ENCODE assay signal across 7 mouse cellular contexts in genomic region chr2:30769187-30769586, GRCm38 (mm10). TPM values are rescaled to one million over a fixed set of nuclear protein-coding genes. Genes with fewer than 3 reads are reported as not detected.
DNase-seq lines count a peak whose midpoint lies in the region; ATAC-seq and TF ChIP-seq lines count a peak whose summit lies in the region.

No protein-coding gene starts in this region.

- H3K36me3 ChIP-seq in intestine, postnatal 0 days (ENCODE audit: control insufficient read depth, insufficient read depth) = no peaks in the 10 kb centered on the region
- no peaks in the 10 kb centered on the region for H3K36me3 ChIP-seq in intestine, embryonic 16.5 days (ENCODE audit: control insufficient read depth, insufficient read depth, low read length)
- H3K36me3 ChIP-seq in G1E (replicated peaks) = peaks cover 2% of the 10 kb centered on the region
- no peaks in the 10 kb centered on the region for H3K36me3 ChIP-seq in limb, embryonic 15.5 days

- no peak overlapping the region for H3K4me2 ChIP-seq in intestine, postnatal 0 days (replicated peaks; ENCODE audit: low read depth)
- H3K4me2 ChIP-seq in intestine, embryonic 16.5 days (ENCODE audit: low read depth, low read length) = no peak overlapping the region
- H3K4me2 ChIP-seq in limb, embryonic 15.5 days = no peak overlapping the region

- 60% methylated on average over 6 of the region's 6 CpGs for WGBS in intestine, postnatal 0 days
- WGBS in intestine, embryonic 16.5 days = 48% methylated on average over 6 of the region's 6 CpGs
- WGBS in limb, embryonic 15.5 days = 61% methylated on average over 6 of the region's 6 CpGs

- H3K9ac ChIP-seq in intestine, postnatal 0 days (ENCODE audit: low read depth, low read length) = no peak overlapping the region
- H3K9ac ChIP-seq in intestine, embryonic 16.5 days (ENCODE audit: low read depth, low read length) = no peak overlapping the region
- H3K9ac ChIP-seq in limb, embryonic 15.5 days = no peak overlapping the region

- H3K4me3 ChIP-seq in intestine, postnatal 0 days (ENCODE audit: low read depth, low read length) = no peak overlapping the region
- no peak overlapping the region for H3K4me3 ChIP-seq in intestine, embryonic 16.5 days (ENCODE audit: low read length)
- H3K4me3 ChIP-seq in G1E (ENCODE audit: low read depth, low read length) = no peak overlapping the region; the same call in 1 of the 2 replicates
- no peak overlapping the region for H3K4me3 ChIP-seq in limb, embryonic 15.5 days

- DNase-seq in A20 (ENCODE audit: low read depth, low spot score) (peak; percentile 54), G1E (ENCODE audit: low spot score) (peak; percentile 73)
- DNase-seq in left cerebral cortex, adult 18-20 months (ENCODE audit: low spot score in 2 of 2) = no peak

- H3K4me1 ChIP-seq in intestine, postnatal 0 days (replicated peaks; ENCODE audit: control insufficient read depth, insufficient read depth, low read length) = peaks cover 5% of the 10 kb centered on the region; the same call in 1 of the 2 replicates
- peaks cover 16% of the 10 kb centered on the region for H3K4me1 ChIP-seq in intestine, embryonic 16.5 days (ENCODE audit: control insufficient read depth, insufficient read depth, low read length)
- peaks cover 75% of the 10 kb centered on the region for H3K4me1 ChIP-seq in G1E (ENCODE audit: insufficient read depth, low read depth, low read length)
- peaks cover 25% of the 10 kb centered on the region for H3K4me1 ChIP-seq in limb, embryonic 15.5 days

- ATAC-seq in intestine, postnatal 0 days = no peak
- no peak for ATAC-seq in intestine, embryonic 16.5 days
- ATAC-seq in G1E (ENCODE audit: extremely low read depth, insufficient number of reproducible peaks, low FRiP score, poor library complexity, severe bottlenecking) = no peak
- ATAC-seq in limb, embryonic 15.5 days (ENCODE audit: insufficient number of reproducible peaks, low FRiP score, low TSS enrichment, low read depth) = no peak
- ATAC-seq in megakaryocyte-erythroid progenitor cell, adult 5-6 weeks (replicated peaks; ENCODE audit: low FRiP score, low TSS enrichment, poor library complexity, severe bottlenecking) = no peak; the same call in 1 of the 2 replicates

- H3K27ac ChIP-seq in intestine, postnatal 0 days (ENCODE audit: low read depth, low read length) = no peak overlapping the region
- H3K27ac ChIP-seq in intestine, embryonic 16.5 days (ENCODE audit: low read length) = no peak overlapping the region
- 0 out of 2 replicates have a peak overlapping the region, but pooled peaks have one; percentile 7 for H3K27ac ChIP-seq in limb, embryonic 15.5 days

- H3K9me3 ChIP-seq in intestine, postnatal 0 days (ENCODE audit: control insufficient read depth) = no peaks in the 10 kb centered on the region
- H3K9me3 ChIP-seq in intestine, embryonic 16.5 days (ENCODE audit: control insufficient read depth, low read length) = 0 out of 2 replicates have a peak, but pooled peaks cover 5% of the 10 kb centered on the region
- peaks cover 5% of the 10 kb centered on the region for H3K9me3 ChIP-seq in G1E (replicated peaks)
- H3K9me3 ChIP-seq in limb, embryonic 15.5 days = no peaks in the 10 kb centered on the region

- TF ChIP-seq CTCF in intestine, postnatal 0 days (IDR thresholded peaks at IDR 0.05; ENCODE audit: low read depth) = peak; percentile 58
- TF ChIP-seq CTCF in G1E (IDR thresholded peaks at IDR 0.05; ENCODE audit: low read depth, low read length) = no peak

- H3K27me3 ChIP-seq in intestine, postnatal 0 days (replicated peaks; ENCODE audit: control insufficient read depth, insufficient read depth, low read length) = no peaks in the 10 kb centered on the region
- no peaks in the 10 kb centered on the region for H3K27me3 ChIP-seq in intestine, embryonic 16.5 days (replicated peaks; ENCODE audit: control insufficient read depth, insufficient read depth, low read length)
- H3K27me3 ChIP-seq in G1E (ENCODE audit: insufficient read depth, low read length) = peaks cover 21% of the 10 kb centered on the region
- H3K27me3 ChIP-seq in limb, embryonic 15.5 days = no peaks in the 10 kb centered on the region

RNA-seq across cellular contexts. Expression of gene 1700001O22Rik, which starts 34.3 kb away (rescaled TPM):
- polyA plus RNA-seq in intestine, postnatal 0 days (2015; fragmentation: Nextera tagmentation; extraction: Ambion mirVana) = 0.58 and 0.60 TPM in 2 replicates
- 0.99 and 1.2 TPM in 2 replicates for polyA plus RNA-seq in intestine, embryonic 16.5 days (2015; fragmentation: Nextera tagmentation; extraction: Ambion mirVana)
- total RNA-seq in G1E (2014; fragmentation: Nextera tagmentation) (not detected in 2 replicates), G1E (2017) (0.29 and 0.33 TPM in 2 replicates)
- polyA plus RNA-seq in G1E (2012) = not detected in 2 replicates
- polyA plus RNA-seq in limb, embryonic 15.5 days (2015; fragmentation: Nextera tagmentation; extraction: Ambion mirVana) = 2.4 and 3.1 TPM in 2 replicates
- total RNA-seq in megakaryocyte-erythroid progenitor cell, adult 5-6 weeks (2014; fragmentation: Nextera tagmentation) = 0.54 and 1.2 TPM in 2 replicates
- total RNA-seq in megakaryocyte-erythroid progenitor cell, adult 5-6 weeks (2017) = not detected in 2 replicates
- total RNA-seq in left cerebral cortex, adult 18-20 months (2021) = 1 to 10 TPM; 8.2 to 8.4 TPM

RNA-seq across cellular contexts. Expression of gene Ntmt1, which starts 38.4 kb away (rescaled TPM):
- polyA plus RNA-seq in intestine, postnatal 0 days (2015; fragmentation: Nextera tagmentation; extraction: Ambion mirVana) = 45.3 and 50.5 TPM in 2 replicates
- polyA plus RNA-seq in intestine, embryonic 16.5 days (2015; fragmentation: Nextera tagmentation; extraction: Ambion mirVana) = 76.3 and 87.4 TPM in 2 replicates
- total RNA-seq in G1E (2014; fragmentation: Nextera tagmentation) (27.5 and 29.4 TPM in 2 replicates), G1E (2017) (18.9 and 26.0 TPM in 2 replicates)
- 66.9 and 69.6 TPM in 2 replicates for polyA plus RNA-seq in G1E (2012)
- polyA plus RNA-seq in limb, embryonic 15.5 days (2015; fragmentation: Nextera tagmentation; extraction: Ambion mirVana) = 86.3 and 89.5 TPM in 2 replicates
- 23.7 and 36.8 TPM in 2 replicates for total RNA-seq in megakaryocyte-erythroid progenitor cell, adult 5-6 weeks (2014; fragmentation: Nextera tagmentation)
- 9.8 and 14.7 TPM in 2 replicates for total RNA-seq in megakaryocyte-erythroid progenitor cell, adult 5-6 weeks (2017)
- total RNA-seq in left cerebral cortex, adult 18-20 months (2021) = 10 to 100 TPM; 32.9 to 34.1 TPM

Comparison
In these comparisons a context has a peak if more than half of its experiments do, and no peak if none do; other contexts are left out.
1. DNase-seq: peak in A20 (single experiment) and G1E (single experiment); none in left cerebral cortex, adult 18-20 months (0 of 2).